In genomic region chr11:109420567-109420962, GRCm38 (mm10) we compare ENCODE assay signal across 17 mouse cellular contexts. TPM values are rescaled to one million over a fixed set of nuclear protein-coding genes. Genes with fewer than 3 reads are reported as not detected.
DNase-seq lines count a peak whose midpoint lies in the region; ATAC-seq and TF ChIP-seq lines count a peak whose summit lies in the region.
"Had no signal": no experiment of that assay in that cellular context is flagged by ENCODE, and none has a peak within 500 bp of the region (broad histone marks: within the 10 kb centered on the region; RNA-seq: fewer than 3 reads in every experiment).

No protein-coding gene starts in this region.

- no peak for TF ChIP-seq CTCF in CH12.LX (conservative IDR thresholded peaks at IDR 0.05 in 1 of 2, IDR thresholded peaks at IDR 0.05 in 1 of 2; ENCODE audit: low read depth in 2 of 2, low read length in 2 of 2)

- H3K4me1 ChIP-seq in kidney, embryonic 15.5 days, result peaks cover 14% of the 10 kb centered on the region
- H3K4me1 ChIP-seq in CH12.LX (ENCODE audit: control insufficient read depth in 1 of 2, insufficient read depth in 2 of 2), result peaks cover 17 to 54% of the 10 kb centered on the region in 2 experiments
- H3K4me1 ChIP-seq in liver, embryonic 12.5 days, result peaks cover 38% of the 10 kb centered on the region
- no peaks in the 10 kb centered on the region for H3K4me1 ChIP-seq in hindbrain, embryonic 12.5 days

- in situ Hi-C loops in CH12.LX (cut with MboI; ENCODE audit: low pct_ligation_motif_present, low pct_unique_long_range_greater_than_20kb, low sequenced_read_pairs), result no loop called here

- H3K9me3 ChIP-seq in kidney, embryonic 15.5 days (replicated peaks), result no peaks in the 10 kb centered on the region
- H3K9me3 ChIP-seq in CH12.LX (replicated peaks; ENCODE audit: low read length), result peaks cover 9% of the 10 kb centered on the region
- H3K9me3 ChIP-seq in liver, embryonic 12.5 days (replicated peaks), result 0 out of 2 replicates have a peak, but pooled peaks cover 5% of the 10 kb centered on the region
- H3K9me3 ChIP-seq in hindbrain, embryonic 12.5 days (replicated peaks), result 0 out of 2 replicates have a peak, but pooled peaks cover 3% of the 10 kb centered on the region

- H3K4me2 ChIP-seq in kidney, embryonic 15.5 days, result peak overlapping the region; percentile 39
- H3K4me2 ChIP-seq in CH12.LX (ENCODE audit: insufficient read depth, low read depth, poor library complexity, severe bottlenecking), result peak overlapping the region; percentile 67
- H3K4me2 ChIP-seq in liver, embryonic 12.5 days, result peak overlapping the region; percentile 37
- H3K4me2 ChIP-seq in hindbrain, embryonic 12.5 days (replicated peaks), result no peak overlapping the region

- no peaks in the 10 kb centered on the region for H3K36me3 ChIP-seq in kidney, embryonic 15.5 days
- no peaks in the 10 kb centered on the region for H3K36me3 ChIP-seq in CH12.LX (replicated peaks in 1 of 2; ENCODE audit: control insufficient read depth in 1 of 2, insufficient read depth in 1 of 2, low read length in 1 of 2)
- no peaks in the 10 kb centered on the region for H3K36me3 ChIP-seq in liver, embryonic 12.5 days
- no peaks in the 10 kb centered on the region for H3K36me3 ChIP-seq in hindbrain, embryonic 12.5 days

- H3K27ac ChIP-seq in kidney, embryonic 15.5 days, result no peak overlapping the region
- peak overlapping the region; percentile 0; the same call in 1 of the 2 replicates for H3K27ac ChIP-seq in CH12.LX (ENCODE audit: insufficient read depth, low read depth)
- H3K27ac ChIP-seq in liver, embryonic 12.5 days, result no peak overlapping the region
- no peak overlapping the region for H3K27ac ChIP-seq in hindbrain, embryonic 12.5 days

- 71% methylated on average over 14 of the region's 14 CpGs for WGBS in kidney, embryonic 15.5 days
- WGBS in liver, embryonic 12.5 days (ENCODE audit: insufficient replicate concordance), result 66% methylated on average over 14 of the region's 14 CpGs
- 87% methylated on average over 14 of the region's 14 CpGs for WGBS in hindbrain, embryonic 12.5 days

- no peak overlapping the region for H3K9ac ChIP-seq in kidney, embryonic 15.5 days
- H3K9ac ChIP-seq in CH12.LX (ENCODE audit: insufficient read depth, low read depth), result peak overlapping the region; percentile 24; the same call in 1 of the 2 replicates
- H3K9ac ChIP-seq in liver, embryonic 12.5 days, result no peak overlapping the region
- no peak overlapping the region for H3K9ac ChIP-seq in hindbrain, embryonic 12.5 days

- H3K27me3 ChIP-seq in kidney, embryonic 15.5 days, result no peaks in the 10 kb centered on the region
- no peaks in the 10 kb centered on the region for H3K27me3 ChIP-seq in CH12.LX (replicated peaks)
- H3K27me3 ChIP-seq in liver, embryonic 12.5 days (replicated peaks), result no peaks in the 10 kb centered on the region
- 0 out of 2 replicates have a peak, but pooled peaks cover 3% of the 10 kb centered on the region for H3K27me3 ChIP-seq in hindbrain, embryonic 12.5 days

- H3K79me2 ChIP-seq in CH12.LX (replicated peaks; ENCODE audit: control insufficient read depth, extremely low read depth, insufficient read depth, poor library complexity, severe bottlenecking), result no peaks in the 10 kb centered on the region

- TF ChIP-seq RAD21 in CH12.LX (IDR thresholded peaks at IDR 0.05; ENCODE audit: low read depth, low read length), result no peak

- no peak for ATAC-seq in kidney, embryonic 15.5 days (replicated peaks; ENCODE audit: low FRiP score)
- ATAC-seq in liver, embryonic 12.5 days, result no peak
- ATAC-seq in hindbrain, embryonic 12.5 days (ENCODE audit: low FRiP score), result no peak

- no peak for DNase-seq in kidney, adult 11 months
- peak; percentile 44 for DNase-seq in CH12.LX (ENCODE audit: extremely low read depth)
- DNase-seq in naive thymus-derived CD4-positive, alpha-beta T cell, adult 2 months (ENCODE audit: low read depth), result peak; percentile 82
- no peak for DNase-seq in frontal cortex, adult 2 months (ENCODE audit: extremely low spot score in 1 of 2, low spot score in 1 of 2)
- DNase-seq in ovary, postnatal 36 days (ENCODE audit: low spot score), result no peak
- DNase-seq: adrenal gland, postnatal 25 days; cerebellum, adult 11 months; heart, postnatal 4 days; kidney, adult 2 months had no signal

- no peak for TF ChIP-seq EP300 in CH12.LX (IDR thresholded peaks at IDR 0.05; ENCODE audit: low read length)

- H3K4me3 ChIP-seq in kidney, embryonic 15.5 days (replicated peaks), result no peak overlapping the region
- peak overlapping the region; percentile 9 to 48 (median 29) for H3K4me3 ChIP-seq in CH12.LX (replicated peaks in 1 of 3; ENCODE audit: low read depth in 2 of 3, low read length in 2 of 3, poor library complexity in 1 of 3)
- no peak overlapping the region for H3K4me3 ChIP-seq in liver, embryonic 12.5 days
- H3K4me3 ChIP-seq in hindbrain, embryonic 12.5 days, result no peak overlapping the region
- H3K4me3 ChIP-seq: erythroblast, embryonic 14.5 days had no signal

- dilution Hi-C loops in CH12.LX (cut with MboI; ENCODE audit: extremely low pct_ligation_motif_present, extremely low pct_unique_long_range_greater_than_20kb, low sequenced_read_pairs), result no loop called here

- no peak for TF ChIP-seq POLR2A in CH12.LX (IDR thresholded peaks at IDR 0.05; ENCODE audit: low read depth, low read length)

TF ChIP-seq in CH12.LX, 34 proteins besides CTCF, POLR2A, EP300 and RAD21:
- 0 out of 2 replicates have a peak, but pooled peaks have one; percentile 1 for TF ChIP-seq ZNF384 (IDR thresholded peaks at IDR 0.05; ENCODE audit: low read depth, low read length)
- TF ChIP-seq MEF2A (IDR thresholded peaks at IDR 0.05; ENCODE audit: borderline replicate concordance, low read depth, low read length), result peak; percentile 9
- TF ChIP-seq IRF4 (IDR thresholded peaks at IDR 0.05; ENCODE audit: low read depth, low read length), result 0 out of 2 replicates have a peak, but pooled peaks have one; percentile 11
- no peak for TF ChIP-seq HCFC1 (IDR thresholded peaks at IDR 0.05; ENCODE audit: low read depth, low read length)
- TF ChIP-seq RCOR1 (conservative IDR thresholded peaks at IDR 0.05; ENCODE audit: low read depth, low read length), result no peak
- TF ChIP-seq KAT2A (IDR thresholded peaks at IDR 0.05; ENCODE audit: insufficient replicate concordance, low read length), result no peak
- no peak for TF ChIP-seq ZKSCAN1 (IDR thresholded peaks at IDR 0.05; ENCODE audit: borderline replicate concordance, low read depth, low read length)
- TF ChIP-seq UBTF (IDR thresholded peaks at IDR 0.05; ENCODE audit: low read depth, low read length), result no peak
- TF ChIP-seq MXI1 (IDR thresholded peaks at IDR 0.05; ENCODE audit: low read depth, low read length), result no peak
- TF ChIP-seq USF1 (IDR thresholded peaks at IDR 0.05; ENCODE audit: low read depth, low read length), result no peak
- no peak for TF ChIP-seq TBP (conservative IDR thresholded peaks at IDR 0.05; ENCODE audit: low read depth, low read length)
TF ChIP-seq in CH12.LX: peak in this region for 3.

RNA-seq across cellular contexts. Expression of gene Amz2, which starts 5.2 kb away (rescaled TPM):
- polyA plus RNA-seq in kidney, embryonic 15.5 days (2015; fragmentation: Nextera tagmentation; extraction: Ambion mirVana), result 37.1 and 44.6 TPM in 2 replicates
- total RNA-seq in CH12.LX (2012; rRNA removed) (19.7 and 23.3 TPM in 2 replicates), CH12.LX (2014; rRNA removed) (22.3 and 24.5 TPM in 2 replicates)
- polyA plus RNA-seq in CH12.LX (2012; ENCODE audit: insufficient read length, low read depth), result 18.6 and 23.7 TPM in 2 replicates
- 15.6 and 17.8 TPM in 2 replicates for polyA plus RNA-seq in liver, embryonic 12.5 days (2016; fragmentation: Nextera tagmentation; extraction: Ambion mirVana)
- polyA plus RNA-seq in frontal cortex, adult 2 months (2012; rRNA removed), result 62.0 and 65.4 TPM in 2 replicates
- 44.1 and 45.7 TPM in 2 replicates for polyA plus RNA-seq in hindbrain, embryonic 12.5 days (2016; fragmentation: Nextera tagmentation; extraction: Ambion mirVana)

RNA-seq across cellular contexts. Expression of gene 9930022D16Rik, which starts 6.8 kb away (rescaled TPM):
- not detected in 2 replicates for polyA plus RNA-seq in kidney, embryonic 15.5 days (2015; fragmentation: Nextera tagmentation; extraction: Ambion mirVana)
- 0.08 TPM in 2 replicates for total RNA-seq in CH12.LX (2012; rRNA removed)
- 0.08 TPM in 1 of 2 replicates, not detected in the other for total RNA-seq in CH12.LX (2014; rRNA removed)
- not detected in 2 replicates for polyA plus RNA-seq in CH12.LX (2012; ENCODE audit: insufficient read length, low read depth)
- polyA plus RNA-seq in liver, embryonic 12.5 days (2016; fragmentation: Nextera tagmentation; extraction: Ambion mirVana), result not detected in 2 replicates
- 0.06 TPM in 1 of 2 replicates, not detected in the other for polyA plus RNA-seq in frontal cortex, adult 2 months (2012; rRNA removed)
- not detected in 2 replicates for polyA plus RNA-seq in hindbrain, embryonic 12.5 days (2016; fragmentation: Nextera tagmentation; extraction: Ambion mirVana)
- total RNA-seq: adrenal gland, postnatal 25 days; heart, postnatal 4 days; layer of hippocampus, adult 18-20 months; left cerebral cortex, postnatal 10 days; liver, adult 2 months had no signal
- polyA plus RNA-seq: gonadal fat pad, adult 2 months; kidney, adult 2 months; liver, adult 2 months had no signal

RNA-seq across cellular contexts. Expression of gene Arsg, which starts 52.6 kb away (rescaled TPM):
- 4.7 and 5.4 TPM in 2 replicates for polyA plus RNA-seq in kidney, embryonic 15.5 days (2015; fragmentation: Nextera tagmentation; extraction: Ambion mirVana)
- 2.2 and 3.3 TPM in 2 replicates for total RNA-seq in CH12.LX (2012; rRNA removed)
- 1.3 and 1.4 TPM in 2 replicates for total RNA-seq in CH12.LX (2014; rRNA removed)
- polyA plus RNA-seq in CH12.LX (2012; ENCODE audit: insufficient read length, low read depth), result 0.76 and 0.79 TPM in 2 replicates
- polyA plus RNA-seq in liver, embryonic 12.5 days (2016; fragmentation: Nextera tagmentation; extraction: Ambion mirVana), result 2.9 and 3.7 TPM in 2 replicates
- 13.5 and 17.2 TPM in 2 replicates for polyA plus RNA-seq in frontal cortex, adult 2 months (2012; rRNA removed)
- polyA plus RNA-seq in hindbrain, embryonic 12.5 days (2016; fragmentation: Nextera tagmentation; extraction: Ambion mirVana), result 4.7 and 5.9 TPM in 2 replicates

RNA-seq across cellular contexts. Expression of gene Slc16a6, which starts 52.8 kb away (rescaled TPM):
- 8.8 and 10.5 TPM in 2 replicates for polyA plus RNA-seq in kidney, embryonic 15.5 days (2015; fragmentation: Nextera tagmentation; extraction: Ambion mirVana)
- total RNA-seq in CH12.LX (2012; rRNA removed) (14.1 and 18.3 TPM in 2 replicates), CH12.LX (2014; rRNA removed) (18.7 and 20.9 TPM in 2 replicates)
- polyA plus RNA-seq in CH12.LX (2012; ENCODE audit: insufficient read length, low read depth), result 18.9 and 24.2 TPM in 2 replicates
- polyA plus RNA-seq in liver, embryonic 12.5 days (2016; fragmentation: Nextera tagmentation; extraction: Ambion mirVana), result 51.5 and 53.7 TPM in 2 replicates
- polyA plus RNA-seq in frontal cortex, adult 2 months (2012; rRNA removed), result 7.4 and 9.0 TPM in 2 replicates
- 4.0 and 4.6 TPM in 2 replicates for polyA plus RNA-seq in hindbrain, embryonic 12.5 days (2016; fragmentation: Nextera tagmentation; extraction: Ambion mirVana)

RNA-seq across cellular contexts. Expression of gene Gna13, which starts 57.9 kb away (rescaled TPM):
- 20.8 and 21.5 TPM in 2 replicates for polyA plus RNA-seq in kidney, embryonic 15.5 days (2015; fragmentation: Nextera tagmentation; extraction: Ambion mirVana)
- total RNA-seq in CH12.LX (2012; rRNA removed), result 33.9 and 39.3 TPM in 2 replicates
- 56.6 and 57.6 TPM in 2 replicates for total RNA-seq in CH12.LX (2014; rRNA removed)
- polyA plus RNA-seq in CH12.LX (2012; ENCODE audit: insufficient read length, low read depth), result 32.2 and 33.4 TPM in 2 replicates
- 18.0 and 19.4 TPM in 2 replicates for polyA plus RNA-seq in liver, embryonic 12.5 days (2016; fragmentation: Nextera tagmentation; extraction: Ambion mirVana)
- 31.8 and 33.0 TPM in 2 replicates for polyA plus RNA-seq in frontal cortex, adult 2 months (2012; rRNA removed)
- 21.9 and 22.9 TPM in 2 replicates for polyA plus RNA-seq in hindbrain, embryonic 12.5 days (2016; fragmentation: Nextera tagmentation; extraction: Ambion mirVana)

Comparison
In these comparisons a context has a peak if more than half of its experiments do, and no peak if none do; other contexts are left out.
1. H3K4me3 ChIP-seq: peak in CH12.LX (3 of 3); none in kidney, embryonic 15.5 days (single experiment), liver, embryonic 12.5 days (single experiment) and hindbrain, embryonic 12.5 days (single experiment).
2. DNase-seq: peak in CH12.LX (single experiment) and naive thymus-derived CD4-positive, alpha-beta T cell, adult 2 months (single experiment); none in kidney, adult 11 months (single experiment), frontal cortex, adult 2 months (0 of 2) and ovary, postnatal 36 days (single experiment).